Mouse (Mus musculus) CH12.LX (cell line): ENCODE data around the gene Pde4d.

Experiments used
- CTCF ChIP-seq, 2 experiments: IDR thresholded peaks in 1 of 2; conservative IDR thresholded peaks in 1 of 2; 2 replicates each; pipeline ENCODE4 v1.5.1; 2011 to 2012; ENCODE audit warnings: low read depth in 2 of 2, low read length in 2 of 2, improper control_type of control experiment in 1 of 2, inconsistent platforms in 1 of 2, mild to moderate bottlenecking in 1 of 2, moderate library complexity in 1 of 2
- ETS1 ChIP-seq: conservative IDR thresholded peaks from 2 replicates; pipeline ENCODE4 v1.6.1; 2012; ENCODE audit warnings: low read depth, mild to moderate bottlenecking, inconsistent platforms, low read length, improper control_type of control experiment, moderate library complexity
- MEF2A ChIP-seq: IDR thresholded peaks from 2 replicates; pipeline ENCODE4 v1.6.1; 2014; ENCODE audit warnings: low read depth, mild to moderate bottlenecking, inconsistent platforms, low read length, improper control_type of control experiment, borderline replicate concordance
- POLR2A ChIP-seq: IDR thresholded peaks from 2 replicates; pipeline ENCODE4 v1.6.1; 2011; ENCODE audit warnings: low read depth, mild to moderate bottlenecking, improper control_type of control experiment, low read length
- POLR2AphosphoS2 ChIP-seq: IDR thresholded peaks from 2 replicates; pipeline ENCODE4 v1.6.1; 2011; ENCODE audit warnings: low read depth, low read length, improper control_type of control experiment
- ZC3H11A ChIP-seq: IDR thresholded peaks from 2 replicates; pipeline ENCODE4 v1.6.1; 2012; ENCODE audit warnings: low read depth, mild to moderate bottlenecking, inconsistent platforms, low read length, improper control_type of control experiment
- ZNF384 ChIP-seq: IDR thresholded peaks from 2 replicates; pipeline ENCODE4 v1.6.1; 2012; ENCODE audit warnings: low read depth, low read length, improper control_type of control experiment, inconsistent platforms

DNA sequence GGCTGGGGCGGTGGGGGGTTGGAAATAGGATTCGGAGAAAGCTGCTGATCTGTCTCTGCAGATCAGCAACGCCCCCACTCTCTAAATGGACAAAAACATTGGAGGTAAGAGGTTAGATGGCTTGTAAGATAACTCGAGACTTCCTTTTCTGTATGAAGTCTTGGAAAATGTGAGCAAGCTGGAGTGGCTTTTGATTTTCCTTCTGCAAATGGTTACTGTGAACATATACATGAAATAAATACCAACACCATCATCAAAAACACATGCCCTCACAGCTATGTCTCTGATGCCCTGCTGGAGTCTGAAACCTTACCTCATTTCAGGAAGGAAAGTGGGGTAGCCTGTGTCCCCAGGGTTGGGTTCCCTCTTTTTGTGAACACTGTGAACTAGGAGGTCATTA, 1359.9 kb downstream of the Pde4d start:
- TF ChIP-seq CTCF (conservative IDR thresholded peaks at IDR 0.05 in 1 of 2, IDR thresholded peaks at IDR 0.05 in 1 of 2; ENCODE audit: low read depth in 2 of 2, low read length in 2 of 2) (no peak), POLR2AphosphoS2 (no peak), POLR2A (no peak), ETS1 (no peak), ZC3H11A (no peak), MEF2A (no peak), ZNF384 (no peak)
